Mouse (Mus musculus): ENCODE results near the gene Cc2d2b.

The Cc2d2b gene

DNA sequence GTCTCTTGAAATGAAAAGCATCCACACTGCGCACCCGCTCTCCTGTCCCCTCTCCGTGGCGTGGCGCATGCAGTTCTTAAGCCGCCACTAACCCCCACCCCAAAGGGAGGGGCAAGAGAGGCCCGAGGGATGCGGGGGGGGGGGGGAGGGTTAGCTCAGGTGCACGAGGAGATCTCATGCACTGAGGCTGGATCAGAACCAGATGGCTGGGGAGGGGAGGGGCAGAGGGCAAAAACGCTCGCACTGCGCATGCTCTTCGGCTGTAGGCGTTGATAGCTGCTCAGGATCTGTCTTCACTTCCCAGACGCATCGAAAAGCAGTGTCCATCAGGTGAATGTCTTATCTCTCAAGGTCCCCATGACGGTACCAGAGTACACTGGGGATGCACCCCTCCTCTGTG lies at the start of gene Cc2d2b:
TSS of gene Cc2d2b (plus strand) at position 195 of the 400 bp plus-strand sequence.
- no peak for DNase-seq

DNA sequence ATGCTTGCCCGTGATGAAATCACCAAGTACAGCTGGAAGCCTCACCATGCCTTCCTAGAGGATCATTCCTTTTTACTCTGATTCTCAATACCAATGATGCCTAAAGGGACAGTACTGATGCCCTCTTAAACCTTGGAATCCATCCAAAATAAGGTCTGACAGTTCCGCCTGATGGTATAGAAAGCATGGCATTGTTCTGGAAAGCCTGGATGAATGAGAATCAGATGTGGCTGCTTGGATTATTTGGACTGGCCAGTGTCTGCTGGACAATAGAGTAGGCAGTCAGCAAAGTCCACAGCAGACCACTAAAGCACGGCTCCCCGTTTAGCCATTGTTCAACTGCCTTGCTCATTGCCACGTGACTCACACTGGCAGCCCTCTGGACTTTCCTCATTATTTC lies 48.7 kb upstream of the Cc2d2b start:
- DNase-seq, result no peak

DNA sequence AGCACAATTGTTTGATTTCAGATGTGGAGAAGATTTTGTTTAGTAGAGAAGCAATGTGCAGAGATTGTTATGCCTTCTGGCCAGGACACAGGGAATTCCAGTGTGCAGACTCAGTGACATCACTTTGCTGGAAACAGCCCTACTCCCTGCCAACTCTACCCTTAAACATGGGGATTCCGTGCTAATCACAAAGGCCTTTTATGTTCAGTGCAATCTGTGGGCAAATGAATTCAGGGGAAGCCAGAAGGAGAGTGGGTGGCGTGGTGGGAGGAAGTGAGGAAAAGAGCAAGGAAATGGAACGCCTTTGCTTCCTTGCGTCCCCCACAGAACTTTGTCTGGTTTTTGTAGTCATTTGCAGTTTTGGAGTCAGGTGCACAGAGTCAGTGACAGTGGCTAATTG lies 46.1 kb upstream of the Cc2d2b start:
- no peak for DNase-seq

DNA sequence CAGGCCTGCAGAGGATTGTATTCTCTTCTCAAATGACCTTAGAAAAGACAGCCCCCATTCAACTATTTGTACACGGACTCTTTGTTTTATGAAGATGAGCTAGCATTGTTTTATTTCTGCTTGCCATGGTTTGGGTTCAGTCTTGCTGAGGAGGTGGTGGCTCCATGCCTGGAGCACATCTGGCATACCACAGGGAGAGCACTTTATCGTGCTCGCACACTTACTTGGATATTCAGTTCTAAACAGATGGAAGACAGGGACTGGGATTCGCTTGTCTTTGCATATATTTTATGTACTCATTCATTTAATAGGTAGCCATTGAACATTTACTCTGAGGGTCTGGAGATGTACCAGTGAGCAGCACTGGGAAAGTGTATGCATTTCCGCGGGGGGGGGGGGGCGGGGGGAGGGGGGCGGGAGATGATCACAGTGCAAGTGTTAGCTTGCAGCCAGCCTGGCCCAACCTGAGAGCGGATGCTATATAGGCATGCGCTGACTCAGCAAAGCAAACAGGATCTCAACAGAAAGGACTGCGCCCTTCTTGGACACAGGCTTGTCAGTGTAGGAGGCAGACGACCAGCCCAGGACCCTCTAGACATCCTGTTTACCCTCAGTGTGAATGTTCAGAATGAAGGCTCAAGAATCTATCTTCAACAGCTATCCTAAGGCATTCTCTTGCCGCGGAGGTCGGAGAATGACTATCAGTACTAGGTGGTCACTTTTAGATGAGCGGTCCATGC lies 35.5 kb upstream of the Cc2d2b start:
- no peak for DNase-seq

DNA sequence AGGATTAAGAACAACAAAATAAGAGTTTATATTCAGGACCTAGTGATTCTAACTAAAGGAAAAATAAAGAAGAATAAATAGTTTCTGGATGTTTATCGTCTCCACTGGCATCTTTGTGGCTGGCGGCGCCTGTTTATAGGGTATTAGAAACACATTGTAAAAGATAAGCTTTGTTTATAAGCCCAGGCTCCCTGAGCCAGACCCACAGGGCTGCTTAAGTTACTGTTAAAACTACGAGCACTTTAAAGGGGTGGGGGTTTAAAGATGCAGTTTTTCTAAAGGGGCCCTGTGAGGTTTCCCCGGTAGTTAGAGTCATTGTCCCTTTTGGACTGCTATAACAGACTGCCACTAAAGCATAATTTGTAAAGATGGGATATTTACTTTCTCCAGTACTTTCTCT lies 33.9 kb upstream of the Cc2d2b start:
- DNase-seq, result no peak

DNA sequence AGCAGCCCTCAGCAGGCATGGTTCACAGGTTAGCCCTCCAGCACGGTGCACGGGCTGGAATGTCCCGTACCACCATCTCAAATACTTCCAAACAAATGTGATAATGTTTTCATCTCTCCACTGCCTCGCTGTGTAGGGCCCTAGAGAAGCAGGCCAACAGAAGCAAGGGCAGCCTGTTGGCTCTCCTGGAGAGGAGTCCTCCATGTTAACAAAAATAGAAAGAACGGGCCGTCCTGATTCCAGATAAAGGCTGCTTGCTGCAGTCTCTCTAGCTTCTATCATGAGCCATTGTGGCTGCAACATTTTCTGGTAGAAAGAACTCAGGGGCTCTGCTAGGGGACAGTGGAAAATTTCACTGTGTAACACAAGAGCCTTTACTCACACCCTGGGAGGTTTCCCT lies 31.6 kb upstream of the Cc2d2b start:
- no peak for DNase-seq

DNA sequence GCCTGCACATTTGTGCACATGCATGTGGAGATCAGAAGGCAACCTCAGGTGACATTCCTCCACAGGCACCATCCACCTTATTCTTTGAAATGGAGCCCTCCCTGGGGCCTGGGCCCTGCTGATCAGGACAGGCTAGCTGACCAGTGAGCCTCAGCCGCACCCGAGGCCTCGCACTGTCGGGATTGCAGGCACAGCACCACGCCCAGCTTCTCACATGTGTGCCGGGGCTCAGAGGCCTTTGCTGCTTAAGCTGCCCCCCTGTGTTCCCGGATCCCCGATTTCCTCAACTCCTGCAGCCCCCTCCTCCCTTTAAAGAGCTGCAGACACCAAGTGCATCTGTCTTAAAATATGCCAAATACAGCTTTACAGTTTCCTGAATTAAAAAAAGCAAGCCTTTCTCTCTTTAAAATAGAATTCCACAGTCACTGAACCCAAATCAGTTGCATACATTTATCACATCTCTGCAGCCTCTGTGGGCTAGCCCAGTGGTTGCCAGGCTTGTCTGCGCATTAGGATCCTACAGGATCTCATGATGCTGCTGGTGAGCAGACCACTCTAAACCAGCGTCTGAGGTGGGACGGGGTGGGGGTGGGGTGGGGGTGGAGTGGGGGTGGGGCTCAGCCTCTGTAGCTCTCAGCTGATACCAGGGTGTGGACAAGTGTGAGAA lies 29.0 kb upstream of the Cc2d2b start:
- no peak for DNase-seq

DNA sequence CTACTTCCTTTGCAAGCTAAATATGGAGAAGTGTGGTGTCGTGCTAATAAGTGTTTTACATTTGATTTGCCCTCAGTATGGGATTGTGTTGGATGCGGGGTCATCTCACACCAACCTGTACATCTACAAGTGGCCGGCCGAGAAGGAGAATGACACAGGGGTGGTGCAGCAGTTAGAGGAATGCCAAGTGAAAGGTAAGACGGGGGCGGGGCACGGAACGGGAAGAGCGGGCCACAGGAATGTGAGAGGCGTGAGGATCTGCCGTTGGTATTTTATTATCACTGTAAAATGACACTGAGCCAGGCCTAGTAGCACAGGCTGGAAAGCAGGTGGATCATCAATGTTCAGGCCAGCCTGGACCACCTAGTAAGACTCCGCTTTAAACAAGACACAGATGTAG lies 28.2 kb upstream of the Cc2d2b start:
- DNase-seq, result no peak

DNA sequence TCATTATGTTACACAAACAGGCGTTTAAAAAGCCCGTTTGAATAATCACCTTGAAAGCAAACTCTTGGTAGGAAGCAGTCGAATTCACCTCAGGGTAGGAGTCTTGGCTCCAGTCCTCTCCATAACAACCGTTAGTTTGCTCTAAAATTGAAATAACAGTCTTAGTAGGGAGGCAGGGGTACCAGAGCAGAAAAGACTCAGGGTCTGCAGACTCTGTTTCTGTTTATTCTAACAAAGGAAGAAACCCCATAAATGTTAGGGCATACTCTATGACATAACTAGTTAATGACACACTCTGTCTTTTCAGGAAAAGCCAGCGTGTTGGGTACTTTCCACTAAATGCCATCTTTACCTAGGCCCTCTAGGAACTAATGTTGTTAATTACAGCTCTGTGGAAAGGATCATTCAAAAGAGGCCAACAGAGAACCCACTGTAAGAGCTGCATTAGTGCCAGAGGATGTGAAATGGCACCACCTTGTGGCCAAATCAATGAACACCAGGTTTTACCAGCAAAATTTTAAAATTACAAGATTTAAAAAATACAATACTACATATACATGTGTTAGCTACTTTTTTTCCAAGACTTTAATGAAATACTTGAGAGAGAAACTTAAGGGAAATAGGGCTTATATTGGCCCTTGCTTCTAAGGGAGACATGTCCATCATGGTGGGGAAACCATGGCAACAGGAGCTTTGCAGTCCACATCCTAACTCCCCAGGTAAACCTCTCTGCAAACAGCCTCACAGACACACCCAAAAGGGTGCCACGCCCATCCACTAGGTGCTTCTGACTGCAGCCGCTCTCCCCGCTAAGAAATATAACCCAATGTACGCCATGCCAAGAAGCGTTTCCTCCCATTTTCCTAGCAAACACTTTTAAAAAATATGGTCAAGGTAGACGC lies 26.2 kb upstream of the Cc2d2b start:
- peak; percentile 15 to 29 for DNase-seq

DNA sequence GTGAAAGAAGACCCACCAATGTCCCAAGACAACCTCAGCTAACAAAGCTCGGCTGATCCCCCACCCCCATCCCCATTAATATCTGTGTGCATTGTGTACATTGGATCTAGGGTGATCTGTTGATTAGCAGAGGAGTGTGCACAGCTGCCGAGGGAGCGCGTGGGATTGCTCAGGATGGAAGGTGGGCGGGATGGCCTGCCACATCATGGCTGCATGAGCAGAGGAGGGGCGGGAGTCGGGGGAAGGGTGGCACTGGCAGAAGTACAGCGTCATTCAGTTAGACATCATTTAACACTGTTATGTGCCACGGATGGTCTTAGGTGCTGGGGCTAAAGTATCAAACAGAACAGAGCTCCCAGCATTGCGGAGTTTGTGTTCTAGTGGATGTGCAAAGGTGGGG lies 25.0 kb upstream of the Cc2d2b start:
- DNase-seq, result no peak

DNA sequence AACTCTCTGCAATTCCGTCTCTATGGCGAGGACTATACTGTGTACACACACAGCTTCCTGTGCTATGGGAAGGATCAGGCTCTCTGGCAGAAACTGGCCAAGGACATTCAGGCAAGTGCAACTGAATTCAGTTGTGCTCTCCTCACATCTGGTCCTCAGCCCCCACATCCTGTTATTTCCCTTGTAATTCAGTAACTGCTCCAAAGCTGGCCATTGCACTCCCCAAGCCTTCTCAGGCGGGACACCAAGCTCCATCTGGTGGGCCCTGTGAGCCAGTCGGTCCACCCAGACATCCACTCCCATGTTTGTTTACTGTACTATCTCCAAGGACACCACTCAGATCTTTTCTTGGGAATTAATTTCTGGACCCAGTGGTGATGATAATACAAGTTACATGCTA lies 22.4 kb upstream of the Cc2d2b start:
- no peak for DNase-seq

DNA sequence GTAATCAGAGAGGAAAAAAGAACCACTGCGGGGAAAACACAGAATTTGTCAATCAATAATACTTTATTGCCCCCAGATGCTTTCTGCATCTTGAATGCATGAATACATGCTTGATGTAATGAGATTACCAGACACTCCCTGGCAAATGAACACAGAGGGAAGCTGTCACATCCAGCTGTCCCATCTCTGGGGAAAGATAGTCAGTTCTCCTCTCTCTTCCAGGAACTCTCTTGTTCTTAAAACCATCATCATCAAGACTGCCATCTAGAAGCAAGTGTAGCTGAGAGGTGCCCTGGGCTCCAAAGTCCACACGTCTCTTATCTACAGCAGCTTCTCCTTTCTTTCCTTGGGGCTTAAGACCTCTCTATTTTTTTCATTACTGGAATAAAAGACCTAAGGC lies 21.9 kb upstream of the Cc2d2b start:
- DNase-seq, result no peak

DNA sequence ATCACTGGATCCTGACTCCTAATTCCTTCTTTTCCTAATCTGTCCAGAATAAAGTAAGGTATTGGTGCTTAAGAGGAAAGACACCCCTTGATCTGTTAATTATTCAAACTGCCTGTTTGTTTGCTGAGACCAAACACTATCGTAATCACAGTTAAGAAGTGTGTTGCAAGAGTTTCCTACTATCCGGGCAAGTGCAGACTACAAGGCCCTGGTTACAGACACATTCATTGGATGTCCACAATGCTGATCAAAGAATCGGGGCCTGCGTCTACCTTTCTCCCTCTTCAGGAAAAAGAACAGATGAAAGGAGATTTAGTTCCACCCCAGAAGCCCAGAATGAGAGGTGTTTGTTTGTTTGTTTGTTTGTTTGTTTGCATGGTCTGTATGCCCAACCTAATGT lies 20.3 kb upstream of the Cc2d2b start:
- no peak for DNase-seq

DNA sequence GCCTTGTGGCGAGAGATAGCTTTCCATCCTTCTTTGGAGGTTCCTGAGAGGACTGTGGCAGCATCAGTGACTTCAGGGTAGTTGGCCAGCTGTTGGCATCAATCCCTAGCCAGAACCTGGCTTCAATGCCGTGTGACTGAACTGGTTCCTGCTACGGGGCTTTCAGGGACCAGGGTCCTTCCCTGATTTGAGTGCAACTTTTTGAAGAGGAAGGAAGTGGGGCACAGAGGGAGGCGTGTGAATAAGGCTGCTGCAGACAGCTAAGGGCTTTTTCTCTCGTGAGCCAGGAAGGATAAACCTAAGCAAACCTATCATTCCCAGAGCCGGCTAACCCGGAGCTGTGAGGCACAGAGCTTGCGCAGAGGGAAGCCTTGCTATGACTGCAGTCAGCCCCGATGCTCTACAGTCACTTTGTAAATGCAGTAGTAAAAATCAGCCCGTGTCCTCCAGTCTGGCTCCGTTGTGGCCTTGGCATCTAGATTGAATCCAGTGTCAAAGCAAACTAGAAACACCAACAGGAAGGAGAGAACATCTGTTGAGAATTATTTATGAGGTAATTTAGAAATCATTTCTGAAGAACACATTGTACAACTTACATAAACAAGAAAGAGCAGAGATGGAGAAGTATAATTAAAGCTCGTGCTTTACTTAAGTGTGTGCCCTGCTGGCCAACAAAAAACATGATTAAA lies 19.7 kb upstream of the Cc2d2b start:
- DNase-seq, result no peak

DNA sequence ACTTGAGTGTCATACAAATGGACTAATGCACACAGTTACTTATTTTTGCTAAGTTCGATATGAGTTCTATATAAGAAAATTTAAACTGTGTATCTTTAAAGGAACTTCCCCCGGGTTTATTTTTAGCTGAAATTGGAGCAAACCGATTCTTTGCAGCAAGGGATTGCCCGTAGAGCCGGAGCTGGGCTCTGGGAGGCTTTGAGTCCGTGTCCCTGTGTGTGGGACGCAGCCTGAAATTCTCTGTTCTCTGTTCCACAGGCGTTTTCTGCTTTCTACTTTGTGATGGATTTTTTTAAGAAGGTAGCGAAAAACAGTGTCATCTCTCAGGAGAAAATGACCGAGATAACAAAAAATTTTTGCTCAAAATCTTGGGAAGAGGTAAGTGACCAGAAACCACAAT lies 15.1 kb upstream of the Cc2d2b start:
- DNase-seq, result no peak

DNA sequence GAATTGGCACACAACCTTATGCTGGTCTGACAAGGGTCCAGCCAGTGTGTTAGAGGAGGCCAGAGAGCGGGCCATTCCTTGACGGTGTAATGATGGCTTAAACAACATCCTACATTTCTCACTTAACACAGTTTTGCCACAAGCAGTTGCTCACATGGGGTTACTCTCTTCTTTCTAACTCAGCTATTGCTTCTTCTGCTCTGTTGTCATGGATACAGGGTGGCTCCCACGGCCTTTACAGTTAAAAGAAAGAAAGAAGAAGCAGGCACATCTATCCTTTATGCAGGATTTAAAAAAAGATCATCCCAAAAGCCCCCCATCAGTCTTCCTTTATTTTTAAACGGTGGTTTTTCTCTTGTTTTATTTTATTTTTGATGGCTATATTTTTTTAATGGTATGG lies 14.7 kb upstream of the Cc2d2b start:
- DNase-seq, result no peak

DNA sequence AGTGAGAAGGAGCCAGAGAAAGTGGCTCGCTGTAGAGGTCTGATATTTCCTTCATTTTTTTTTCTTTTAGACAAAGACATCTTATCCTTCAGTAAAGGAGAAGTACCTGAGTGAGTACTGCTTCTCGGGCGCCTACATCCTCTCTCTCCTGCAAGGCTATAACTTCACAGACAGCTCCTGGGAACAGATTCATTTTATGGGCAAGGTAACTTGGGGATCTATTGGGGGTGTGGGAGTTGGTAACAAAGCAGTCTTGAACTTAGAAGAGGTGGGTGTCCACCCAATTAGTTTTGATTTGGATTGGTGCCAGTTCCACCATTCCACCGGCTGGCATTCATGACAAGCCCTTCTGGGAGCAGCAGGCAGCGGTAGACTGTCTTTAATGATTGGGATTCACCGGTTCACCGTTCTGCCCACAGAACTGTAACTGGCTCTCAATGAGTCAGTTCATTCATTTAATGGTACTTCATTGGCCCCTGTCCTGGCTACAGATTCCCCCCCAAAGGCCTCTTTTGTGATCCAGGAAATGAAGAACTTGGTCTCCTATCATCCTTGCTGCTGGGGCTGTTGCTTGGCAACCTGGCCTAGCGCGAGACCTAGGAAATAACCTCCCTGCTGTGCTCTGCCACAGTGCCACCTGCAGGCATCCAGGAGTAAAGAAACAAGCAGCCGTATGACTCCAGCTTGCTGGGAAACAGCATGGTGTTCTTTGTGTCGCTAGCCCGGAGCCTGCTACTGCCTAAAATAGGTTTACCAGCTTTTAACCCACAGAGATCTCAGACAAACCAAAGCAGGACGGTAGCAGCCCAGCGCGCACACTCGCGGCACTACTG lies 11.7 kb upstream of the Cc2d2b start:
- peak; percentile 25 to 52 for DNase-seq

DNA sequence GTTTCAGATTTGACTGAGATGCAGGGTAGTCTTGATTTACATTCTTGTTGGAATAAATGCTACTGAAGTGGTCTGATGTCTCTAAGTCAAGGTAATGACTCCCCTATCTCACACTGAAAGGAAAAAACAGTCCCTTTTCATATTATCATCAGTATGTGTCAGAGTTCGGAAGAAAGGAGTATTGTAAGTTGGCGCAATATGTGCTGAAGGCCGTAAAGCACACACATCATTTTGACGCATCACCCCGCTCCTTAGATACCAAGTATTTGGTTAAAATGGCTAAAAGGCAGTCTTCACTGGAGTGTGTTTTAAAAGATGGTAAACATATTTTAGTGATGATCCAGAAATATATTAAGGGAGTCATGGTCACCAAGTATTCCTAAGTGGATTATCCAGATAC lies 10.9 kb upstream of the Cc2d2b start:
- no peak for DNase-seq

DNA sequence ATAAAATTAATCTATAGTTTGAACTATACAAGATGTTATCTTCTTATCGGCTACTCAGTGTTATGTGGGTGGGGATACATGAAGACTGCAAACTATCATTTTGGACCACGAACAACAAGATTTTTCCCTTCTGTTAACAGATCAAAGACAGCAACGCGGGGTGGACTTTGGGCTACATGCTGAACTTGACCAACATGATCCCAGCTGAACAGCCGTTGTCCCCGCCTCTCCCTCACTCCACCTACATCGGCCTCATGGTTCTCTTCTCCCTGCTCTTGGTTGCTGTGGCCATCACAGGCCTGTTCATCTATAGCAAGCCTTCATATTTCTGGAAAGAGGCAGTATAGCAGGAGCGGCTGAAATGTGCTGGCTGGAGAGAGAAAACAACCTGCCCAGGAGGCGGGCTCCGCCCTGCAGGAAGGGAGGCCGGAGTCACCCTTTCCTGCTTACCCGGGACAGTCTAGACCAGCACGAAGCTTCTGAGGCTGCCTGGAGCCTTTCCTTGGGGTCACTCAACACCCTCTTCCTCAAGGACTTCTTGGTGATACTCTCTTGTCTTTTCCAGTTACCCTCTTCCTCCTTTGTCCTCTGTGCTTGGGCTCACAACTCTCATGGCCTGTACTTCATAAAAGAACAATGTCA lies 9.7 kb upstream of the Cc2d2b start:
- DNase-seq, result no peak

DNA sequence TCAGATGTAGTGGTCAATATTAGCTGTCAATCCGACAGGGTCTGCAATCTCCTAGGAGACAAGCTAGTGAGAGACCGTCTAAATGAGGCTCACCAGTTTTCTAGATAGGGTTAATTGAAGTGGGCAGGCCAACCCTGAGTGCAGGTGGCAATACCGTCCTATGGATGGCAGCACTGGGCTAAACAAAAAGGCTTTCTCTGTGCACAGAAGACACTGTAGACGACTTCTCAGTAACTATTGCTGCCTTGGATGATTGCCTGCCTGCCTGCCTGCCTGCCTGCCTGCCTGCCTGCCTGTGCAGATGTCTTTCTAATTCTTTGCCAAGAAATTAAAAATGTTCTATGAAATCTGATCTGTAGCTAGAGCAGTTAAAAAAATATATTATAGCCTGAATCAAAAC lies 1.9 kb upstream of the Cc2d2b start:
- no peak for DNase-seq

DNA sequence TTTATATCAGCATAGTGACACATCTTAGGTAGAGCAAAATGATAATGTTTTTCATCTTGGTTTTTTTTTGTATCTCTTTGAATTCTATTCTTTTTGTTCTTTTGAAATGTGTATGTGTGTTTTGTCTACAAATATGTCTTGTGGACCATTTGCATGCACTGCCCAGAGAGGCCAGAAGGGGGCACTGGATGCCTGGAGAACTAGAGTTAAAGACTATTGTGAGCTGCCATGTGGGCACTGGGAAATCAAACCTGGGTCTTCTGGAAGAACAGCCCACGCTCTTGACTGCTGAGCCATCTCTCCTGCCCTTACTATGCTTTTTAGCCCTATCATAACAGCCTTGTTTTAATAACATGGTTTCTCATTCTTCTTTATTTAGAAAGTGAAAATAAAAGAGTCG lies 5.8 kb downstream of the Cc2d2b start:
- peak; percentile 2 to 64 for DNase-seq

DNA sequence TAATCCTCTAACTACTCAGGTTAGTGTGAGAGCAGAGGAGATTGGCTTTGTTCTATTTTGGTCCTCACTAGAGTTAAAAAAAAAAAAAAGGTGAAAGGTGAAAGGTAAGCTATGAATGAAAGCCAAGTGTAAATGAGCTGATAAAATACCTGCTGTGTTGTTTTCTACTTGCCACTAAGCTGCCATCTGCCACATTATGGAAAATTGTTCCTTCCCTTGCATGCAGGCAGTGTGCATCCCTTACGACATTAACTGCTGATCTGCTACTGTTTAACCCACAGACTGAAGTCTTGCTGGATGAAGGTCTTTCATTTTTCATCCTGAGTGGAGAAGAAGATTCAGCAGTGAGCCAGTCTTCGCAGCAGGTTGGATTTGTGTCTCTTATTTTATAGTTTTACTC lies 11.5 kb downstream of the Cc2d2b start:
- DNase-seq, result no peak

All from kidney, adult 8-10 months (tissue).